ENCODE assay signal across 8 mouse cellular contexts in the genomic region with DNA sequence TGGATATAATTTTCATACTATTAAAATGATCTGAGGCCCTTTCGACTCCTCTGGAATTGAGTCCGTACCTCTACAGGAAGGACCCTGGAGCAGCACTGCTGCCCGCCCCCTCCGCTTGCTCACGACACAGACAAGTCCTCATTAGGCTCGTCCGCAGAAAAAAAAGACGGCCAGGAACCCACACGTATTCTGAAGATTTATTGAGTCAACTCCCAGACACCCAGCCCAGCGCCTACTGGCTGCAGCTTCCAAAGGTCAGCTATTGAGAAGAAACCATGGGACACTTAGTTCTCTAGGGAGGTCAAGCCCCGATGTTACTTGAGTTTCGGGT. TPM values are rescaled to one million over a fixed set of nuclear protein-coding genes. Genes with fewer than 3 reads are reported as not detected.
DNase-seq lines count a peak whose midpoint lies in the region; ATAC-seq lines count a peak whose summit lies in the region.

No protein-coding gene starts in this region.

- peak overlapping the region; percentile 97 for H3K4me2 ChIP-seq in heart, embryonic 14.5 days (ENCODE audit: low read length)
- H3K4me2 ChIP-seq in hindbrain, embryonic 13.5 days: peak overlapping the region; percentile 82
- H3K4me2 ChIP-seq in midbrain, embryonic 11.5 days: peak overlapping the region; percentile 93

- H3K4me3 ChIP-seq in heart, embryonic 14.5 days (ENCODE audit: control insufficient read depth in 1 of 2, insufficient read depth in 1 of 2, low read depth in 1 of 2, low read length in 2 of 2): peak overlapping the region; percentile 77 to 83
- H3K4me3 ChIP-seq in hindbrain, embryonic 13.5 days: peak overlapping the region; percentile 63
- peak overlapping the region; percentile 67 for H3K4me3 ChIP-seq in midbrain, embryonic 11.5 days (ENCODE audit: low read depth, low read length)

- peaks cover 4% of the 10 kb centered on the region; the same call in 1 of the 2 replicates for H3K36me3 ChIP-seq in heart, embryonic 14.5 days (ENCODE audit: control insufficient read depth, insufficient read depth, low read length)
- peaks cover 17% of the 10 kb centered on the region for H3K36me3 ChIP-seq in hindbrain, embryonic 13.5 days
- H3K36me3 ChIP-seq in midbrain, embryonic 11.5 days (ENCODE audit: control insufficient read depth, insufficient read depth, low read length): no peaks in the 10 kb centered on the region

- no peak; the same call in 1 of the 2 replicates for ATAC-seq in heart, embryonic 14.5 days (ENCODE audit: insufficient number of reproducible peaks, insufficient read depth, low FRiP score, low read depth)
- peak; percentile 26 for ATAC-seq in activated CD4-positive, CD25-positive, alpha-beta regulatory T cell, adult 4 months
- peak; percentile 17 for ATAC-seq in hindbrain, embryonic 13.5 days (ENCODE audit: low FRiP score)
- no peak for ATAC-seq in midbrain, embryonic 11.5 days (ENCODE audit: low FRiP score)

- 0% methylated on average over 12 of the region's 12 CpGs for WGBS in heart, embryonic 14.5 days
- whole genome bisulfite sequencing in hindbrain, embryonic 13.5 days: under 1% methylated on average over 12 of the region's 12 CpGs
- WGBS in midbrain, embryonic 11.5 days: 1% methylated on average over 12 of the region's 12 CpGs

- H3K27me3 ChIP-seq in heart, embryonic 14.5 days (ENCODE audit: control insufficient read depth, insufficient read depth, low read length): peaks cover 23% of the 10 kb centered on the region
- H3K27me3 ChIP-seq in hindbrain, embryonic 13.5 days: no peaks in the 10 kb centered on the region
- H3K27me3 ChIP-seq in midbrain, embryonic 11.5 days (ENCODE audit: control insufficient read depth, insufficient read depth, low read length): peaks cover 8% of the 10 kb centered on the region

- no peak overlapping the region for H3K27ac ChIP-seq in heart, embryonic 14.5 days (replicated peaks in 1 of 2; ENCODE audit: control insufficient read depth in 1 of 2, insufficient read depth in 1 of 2, low read depth in 2 of 2, low read length in 2 of 2)
- H3K27ac ChIP-seq in hindbrain, embryonic 13.5 days: peak overlapping the region; percentile 92
- peak overlapping the region; percentile 84 for H3K27ac ChIP-seq in midbrain, embryonic 11.5 days (ENCODE audit: low read depth, low read length)

- H3K9me3 ChIP-seq in heart, embryonic 14.5 days (ENCODE audit: control insufficient read depth, low read length): no peaks in the 10 kb centered on the region
- H3K9me3 ChIP-seq in hindbrain, embryonic 13.5 days: no peaks in the 10 kb centered on the region
- H3K9me3 ChIP-seq in midbrain, embryonic 11.5 days (ENCODE audit: control insufficient read depth, low read length): no peaks in the 10 kb centered on the region

- H3K4me1 ChIP-seq in heart, embryonic 14.5 days (ENCODE audit: control insufficient read depth in 2 of 2, insufficient read depth in 2 of 2, low read length in 2 of 2): 0 out of 4 replicates have a peak, but pooled peaks cover 0 to 3% of the 10 kb centered on the region in 2 experiments
- peaks cover 41% of the 10 kb centered on the region for H3K4me1 ChIP-seq in hindbrain, embryonic 13.5 days (replicated peaks)
- peaks cover 11% of the 10 kb centered on the region for H3K4me1 ChIP-seq in midbrain, embryonic 11.5 days (ENCODE audit: control insufficient read depth, insufficient read depth, low read length)

- H3K9ac ChIP-seq in heart, embryonic 14.5 days (ENCODE audit: low read length): peak overlapping the region; percentile 80
- peak overlapping the region; percentile 80 for H3K9ac ChIP-seq in hindbrain, embryonic 13.5 days
- H3K9ac ChIP-seq in midbrain, embryonic 11.5 days (ENCODE audit: low read length): peak overlapping the region; percentile 70; the same call in 1 of the 2 replicates

- DNase-seq in heart, adult 8-10 months (ENCODE audit: low spot score): no peak
- no peak for DNase-seq in midbrain, embryonic 11.5 days (ENCODE audit: low spot score, missing footprints)
- no peak for DNase-seq in adrenal gland, adult (ENCODE audit: inconsistent age in 2 of 2, low spot score in 1 of 2)
- no peak for DNase-seq in frontal cortex, postnatal 36 days (ENCODE audit: low spot score in 2 of 2)
- no peak for DNase-seq in thymus, adult 18-20 months

RNA-seq across cellular contexts. Expression of gene Draxin, which starts 9.2 kb away (rescaled TPM):
- polyA plus RNA-seq in heart, embryonic 14.5 days (2014; fragmentation: Nextera tagmentation; extraction: Ambion mirVana): not detected in 2 replicates
- under 1 TPM; 0.06 to 0.20 (median 0.07) TPM for total RNA-seq in heart, adult 8-10 months (2022)
- under 1 TPM in 1 of 2 experiments, not detected in 1; 0.11 TPM for polyA plus RNA-seq in activated CD4-positive, CD25-positive, alpha-beta regulatory T cell, adult 4 months (2017; shearing (Covaris generic))
- 17.2 and 20.9 TPM in 2 replicates for polyA plus RNA-seq in hindbrain, embryonic 13.5 days (2015; fragmentation: Nextera tagmentation; extraction: Ambion mirVana)
- polyA plus RNA-seq in midbrain, embryonic 11.5 days (2014; fragmentation: Nextera tagmentation; extraction: Ambion mirVana): 11.5 and 12.7 TPM in 2 replicates

RNA-seq across cellular contexts. Expression of gene Mad2l2, which starts 9.5 kb away (rescaled TPM):
- polyA plus RNA-seq in heart, embryonic 14.5 days (2014; fragmentation: Nextera tagmentation; extraction: Ambion mirVana): 40.9 and 42.1 TPM in 2 replicates
- 10 to 100 TPM in 3 of 4 experiments, 1 to 10 TPM in 1; 6.9 to 13.6 (median 11.7) TPM for total RNA-seq in heart, adult 8-10 months (2022)
- 10 to 100 TPM; 39.2 to 48.2 TPM for polyA plus RNA-seq in activated CD4-positive, CD25-positive, alpha-beta regulatory T cell, adult 4 months (2017; shearing (Covaris generic))
- polyA plus RNA-seq in hindbrain, embryonic 13.5 days (2015; fragmentation: Nextera tagmentation; extraction: Ambion mirVana): 118 and 127 TPM in 2 replicates
- 82.7 and 83.6 TPM in 2 replicates for polyA plus RNA-seq in midbrain, embryonic 11.5 days (2014; fragmentation: Nextera tagmentation; extraction: Ambion mirVana)

RNA-seq across cellular contexts. Expression of gene Fbxo6, which starts 12.2 kb away (rescaled TPM):
- polyA plus RNA-seq in heart, embryonic 14.5 days (2014; fragmentation: Nextera tagmentation; extraction: Ambion mirVana): 18.5 and 18.8 TPM in 2 replicates
- total RNA-seq in heart, adult 8-10 months (2022): 10 to 100 TPM; 36.1 to 44.0 (median 39.6) TPM
- 10 to 100 TPM; 48.2 to 57.2 TPM for polyA plus RNA-seq in activated CD4-positive, CD25-positive, alpha-beta regulatory T cell, adult 4 months (2017; shearing (Covaris generic))
- 15.7 and 16.0 TPM in 2 replicates for polyA plus RNA-seq in hindbrain, embryonic 13.5 days (2015; fragmentation: Nextera tagmentation; extraction: Ambion mirVana)
- polyA plus RNA-seq in midbrain, embryonic 11.5 days (2014; fragmentation: Nextera tagmentation; extraction: Ambion mirVana): 13.1 and 14.2 TPM in 2 replicates

RNA-seq across cellular contexts. Expression of gene Fbxo44, which starts 20.6 kb away (rescaled TPM):
- polyA plus RNA-seq in heart, embryonic 14.5 days (2014; fragmentation: Nextera tagmentation; extraction: Ambion mirVana): 28.3 and 31.2 TPM in 2 replicates
- total RNA-seq in heart, adult 8-10 months (2022): 10 to 100 TPM; 25.2 to 33.4 (median 25.5) TPM
- 1 to 10 TPM in 1 of 2 experiments, under 1 TPM in 1; 0.29 to 6.2 TPM for polyA plus RNA-seq in activated CD4-positive, CD25-positive, alpha-beta regulatory T cell, adult 4 months (2017; shearing (Covaris generic))
- polyA plus RNA-seq in hindbrain, embryonic 13.5 days (2015; fragmentation: Nextera tagmentation; extraction: Ambion mirVana): 91.2 and 98.2 TPM in 2 replicates
- polyA plus RNA-seq in midbrain, embryonic 11.5 days (2014; fragmentation: Nextera tagmentation; extraction: Ambion mirVana): 65.3 and 71.4 TPM in 2 replicates

RNA-seq across cellular contexts. Expression of gene Fbxo2, which starts 20.7 kb away (rescaled TPM):
- polyA plus RNA-seq in heart, embryonic 14.5 days (2014; fragmentation: Nextera tagmentation; extraction: Ambion mirVana): 0.15 TPM in 1 of 2 replicates, not detected in the other
- under 1 TPM; 0.27 to 0.57 (median 0.31) TPM for total RNA-seq in heart, adult 8-10 months (2022)
- not detected for polyA plus RNA-seq in activated CD4-positive, CD25-positive, alpha-beta regulatory T cell, adult 4 months (2017; shearing (Covaris generic))
- polyA plus RNA-seq in hindbrain, embryonic 13.5 days (2015; fragmentation: Nextera tagmentation; extraction: Ambion mirVana): 5.3 and 7.1 TPM in 2 replicates
- 0.58 and 1.1 TPM in 2 replicates for polyA plus RNA-seq in midbrain, embryonic 11.5 days (2014; fragmentation: Nextera tagmentation; extraction: Ambion mirVana)

Comparison
In these comparisons a context has a peak if more than half of its experiments do, and no peak if none do; other contexts are left out.
1. ATAC-seq: peak in activated CD4-positive, CD25-positive, alpha-beta regulatory T cell, adult 4 months (single experiment) and hindbrain, embryonic 13.5 days (single experiment); none in heart, embryonic 14.5 days (single experiment) and midbrain, embryonic 11.5 days (single experiment).
2. H3K27ac ChIP-seq: peak in hindbrain, embryonic 13.5 days (single experiment) and midbrain, embryonic 11.5 days (single experiment); none in heart, embryonic 14.5 days (0 of 2).
3. RNA of gene Draxin, which starts 9.2 kb away (polyA plus RNA-seq): 17.2 to 20.9 TPM in hindbrain, embryonic 13.5 days and 11.5 to 12.7 TPM in midbrain, embryonic 11.5 days; 0.11 TPM in activated CD4-positive, CD25-positive, alpha-beta regulatory T cell, adult 4 months and not detected in heart, embryonic 14.5 days; every median in the first group is over 10 times any median in the second.
4. Peak in every context shown above with its lines, with median percentiles within 50 percentile points of each other: H3K4me2 ChIP-seq, H3K4me3 ChIP-seq and H3K9ac ChIP-seq.